Mouse (Mus musculus): ENCODE measurements around the gene Junb. TPM values are rescaled to one million over a fixed set of nuclear protein-coding genes. Genes with fewer than 3 reads are reported as not detected.
A peak's percentile ranks its signal among the peaks of the same experiment; 100 is the strongest.

Gene Junb
- polyA plus RNA-seq, 1 experiment from 2014 or later: 18.4 TPM

DNA sequence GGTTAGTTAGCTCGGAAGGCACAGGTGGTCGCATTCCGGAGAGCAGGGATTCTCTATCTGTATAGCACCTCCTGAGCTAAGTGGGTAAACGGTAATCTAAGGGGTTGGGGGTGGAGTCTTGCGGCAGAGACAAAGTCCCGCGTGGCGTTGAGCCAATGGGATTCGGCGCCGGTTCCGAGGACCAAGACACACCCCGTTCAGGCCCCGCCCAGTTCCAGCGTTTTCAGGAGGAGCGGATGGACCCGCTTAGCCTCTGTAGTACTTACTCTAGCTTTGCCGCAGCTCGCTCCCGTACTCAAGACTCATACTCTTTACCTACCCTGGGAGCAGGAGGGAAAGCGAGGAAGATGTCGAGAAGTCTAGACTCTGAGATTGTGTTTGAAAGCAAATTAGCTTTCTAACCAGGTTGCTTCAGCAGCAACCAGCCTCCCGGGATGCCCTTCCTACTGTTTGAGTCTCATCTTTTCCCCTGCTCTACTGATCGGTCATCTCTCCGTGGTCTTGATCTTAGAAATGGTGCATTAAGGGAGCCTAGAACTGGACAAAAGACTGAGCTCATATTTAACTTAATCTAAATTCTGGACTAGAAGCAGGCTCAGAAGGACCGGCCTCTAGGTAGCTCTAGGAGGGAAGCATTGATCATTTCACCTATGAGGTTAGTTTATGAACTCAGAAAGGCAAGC, 33.9 kb downstream of the Junb start:
- WGBS: 4% methylated on average over 25 of the region's 26 CpGs
- ATAC-seq (ENCODE audit: low read depth) (peak; percentile 47; the same call in 1 of the 2 replicates), DNase-seq (ENCODE audit: low spot score) (peak; percentile 71)
- no peaks in the 10 kb centered on the region for H3K36me3 ChIP-seq (ENCODE audit: control insufficient read depth, insufficient read depth, low read length)
- H3K9me3 ChIP-seq (ENCODE audit: control insufficient read depth, low read length): no peaks in the 10 kb centered on the region
- H3K4me3 ChIP-seq (ENCODE audit: low read depth, low read length): no peak overlapping the region
- peak overlapping the region; percentile 13; the same call in 1 of the 2 replicates for H3K4me2 ChIP-seq (ENCODE audit: low read depth, low read length)
- peaks cover 5% of the 10 kb centered on the region; the same call in 1 of the 2 replicates for H3K4me1 ChIP-seq (ENCODE audit: control insufficient read depth, insufficient read depth, low read length)
- peaks cover 56% of the 10 kb centered on the region for H3K27me3 ChIP-seq (replicated peaks; ENCODE audit: control insufficient read depth, insufficient read depth, low read length)
- H3K9ac ChIP-seq (ENCODE audit: low read depth, low read length): no peak overlapping the region
- H3K27ac ChIP-seq (replicated peaks; ENCODE audit: low read depth, low read length): no peak overlapping the region

DNA sequence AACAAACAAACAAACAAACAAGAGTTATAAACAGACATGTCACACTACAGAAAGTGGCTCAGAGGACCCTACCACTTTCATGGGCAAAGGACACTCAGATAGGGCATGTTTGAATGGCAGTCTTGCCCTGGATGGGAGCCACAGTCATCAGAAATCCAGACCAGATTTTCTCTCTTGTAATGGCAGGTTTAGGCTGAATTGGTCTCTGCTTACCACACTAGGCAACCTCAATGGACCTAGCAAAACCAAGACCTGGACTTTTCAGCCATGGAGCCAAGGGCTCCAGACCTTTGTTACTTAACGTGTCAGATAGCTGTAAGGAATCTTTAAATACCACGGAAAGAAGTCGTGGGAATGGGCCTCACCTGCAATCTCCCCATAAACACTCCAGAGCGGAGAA, 34.8 kb downstream of the Junb start:
- Histone ChIP-seq H3K27me3 (replicated peaks; ENCODE audit: control insufficient read depth, insufficient read depth, low read length) (peaks cover 64% of the 10 kb centered on the region), H3K36me3 (ENCODE audit: control insufficient read depth, insufficient read depth, low read length) (no peaks in the 10 kb centered on the region), H3K4me1 (ENCODE audit: control insufficient read depth, insufficient read depth, low read length) (peaks cover 5% of the 10 kb centered on the region; the same call in 1 of the 2 replicates), H3K4me2 (ENCODE audit: low read depth, low read length) (no peak overlapping the region), H3K4me3 (ENCODE audit: low read depth, low read length) (no peak overlapping the region), H3K9ac (ENCODE audit: low read depth, low read length) (no peak overlapping the region), H3K9me3 (ENCODE audit: control insufficient read depth, low read length) (0 out of 2 replicates have a peak, but pooled peaks cover 3% of the 10 kb centered on the region), H3K27ac (replicated peaks; ENCODE audit: low read depth, low read length) (no peak overlapping the region)
- WGBS: 14% methylated on average over 4 of the region's 4 CpGs
- ATAC-seq (ENCODE audit: low read depth): no peak
- DNase-seq (ENCODE audit: low spot score): no peak

DNA sequence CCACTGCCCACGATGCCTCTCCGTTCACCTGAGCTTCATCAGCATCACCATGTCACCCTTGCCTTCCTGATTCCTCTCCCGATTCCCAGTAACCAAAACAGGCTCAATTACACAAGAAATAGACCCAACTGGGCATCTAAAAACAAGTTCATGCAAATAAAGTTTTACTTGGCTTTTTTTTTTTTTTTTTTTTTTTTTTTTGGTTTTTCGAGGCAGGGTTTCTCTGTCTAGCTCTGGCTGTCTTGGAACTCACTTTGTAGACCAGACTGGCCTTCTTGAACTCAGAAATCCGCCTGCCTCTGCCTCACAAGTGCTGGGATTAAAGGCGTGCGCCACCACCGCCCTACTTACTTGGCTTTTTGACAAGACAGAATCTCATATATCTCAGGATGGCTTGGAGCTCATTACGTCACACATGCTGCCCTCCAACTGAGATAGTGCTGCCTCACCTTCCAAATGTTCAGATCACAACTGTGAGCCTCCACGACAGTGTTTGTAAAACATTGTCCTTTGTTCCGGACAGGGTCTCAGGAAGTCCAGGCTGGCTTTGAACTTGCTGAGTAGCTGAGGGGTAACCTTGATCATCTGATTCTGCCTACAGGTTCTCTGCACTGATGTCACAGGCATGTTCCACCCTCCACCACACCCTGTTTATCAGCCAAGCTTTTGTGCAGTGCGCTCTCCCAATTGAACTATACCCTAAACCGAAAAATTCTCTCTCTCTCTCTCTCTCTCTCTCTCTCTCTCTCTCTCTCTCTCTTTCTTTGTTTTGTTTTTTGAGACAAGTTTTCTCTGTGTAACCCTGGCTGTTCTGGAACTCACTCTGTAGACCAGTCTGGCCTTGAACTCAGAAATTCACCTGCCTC, 40.7 kb downstream of the Junb start:
- H3K27ac ChIP-seq (replicated peaks; ENCODE audit: low read depth, low read length): no peak overlapping the region
- H3K27me3 ChIP-seq (replicated peaks; ENCODE audit: control insufficient read depth, insufficient read depth, low read length): peaks cover 60% of the 10 kb centered on the region
- peaks cover 7% of the 10 kb centered on the region; the same call in 1 of the 2 replicates for H3K4me1 ChIP-seq (ENCODE audit: control insufficient read depth, insufficient read depth, low read length)
- ATAC-seq (ENCODE audit: low read depth): no peak
- WGBS: 64% methylated on average over 13 of the region's 13 CpGs
- DNase-seq (ENCODE audit: low spot score): no peak
- peak overlapping the region; percentile 43 for H3K4me3 ChIP-seq (ENCODE audit: low read depth, low read length)
- no peak overlapping the region for H3K9ac ChIP-seq (ENCODE audit: low read depth, low read length)
- peak overlapping the region; percentile 65 for H3K4me2 ChIP-seq (ENCODE audit: low read depth, low read length)
- no peaks in the 10 kb centered on the region for H3K36me3 ChIP-seq (ENCODE audit: control insufficient read depth, insufficient read depth, low read length)
- H3K9me3 ChIP-seq (ENCODE audit: control insufficient read depth, low read length): 0 out of 2 replicates have a peak, but pooled peaks cover 5% of the 10 kb centered on the region

DNA sequence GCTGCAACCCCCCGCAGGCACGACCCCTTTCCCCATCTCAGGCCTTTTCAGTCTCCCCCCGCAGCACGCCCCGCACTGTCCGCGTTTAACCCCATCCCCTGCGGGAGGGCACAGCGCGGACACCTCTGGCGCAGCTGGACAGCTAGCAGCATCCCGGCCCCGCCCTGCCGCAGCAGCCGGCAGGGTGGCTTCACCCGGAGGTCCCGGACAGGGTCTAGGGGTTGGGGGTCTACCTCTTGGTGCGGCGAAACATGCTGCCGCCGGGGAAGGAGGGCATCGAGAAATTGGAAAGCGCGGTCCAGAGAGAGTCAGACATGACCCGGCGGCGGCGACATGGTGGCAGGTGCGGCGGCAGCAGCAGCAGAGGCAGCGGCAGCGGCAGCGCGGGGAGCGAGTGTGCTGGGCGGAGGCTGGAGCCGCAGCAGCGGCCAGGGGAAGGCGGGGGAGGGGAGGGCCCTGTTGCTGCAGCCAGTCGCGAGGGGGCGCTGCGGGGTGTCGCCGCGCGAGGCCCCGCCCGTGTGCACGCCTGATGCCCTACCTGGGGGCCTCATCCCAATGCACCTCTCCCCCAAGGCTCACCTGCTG, 41.5 kb downstream of the Junb start, which contains the start of gene Mast1:
Mast1 (minus strand) TSS at position 398 of the 585 bp plus-strand sequence.
- ATAC-seq (ENCODE audit: low read depth) (peak; percentile 73), DNase-seq (ENCODE audit: low spot score) (peak; percentile 65)
- Histone ChIP-seq H3K9ac (ENCODE audit: low read depth, low read length) (peak within 1 kb of the TSS; percentile 55), H3K4me3 (ENCODE audit: low read depth, low read length) (peak within 1 kb of the TSS; percentile 43), H3K27ac (replicated peaks; ENCODE audit: low read depth, low read length) (no peak within 1 kb of the TSS; the same call in 1 of the 2 replicates), H3K27me3 (replicated peaks; ENCODE audit: control insufficient read depth, insufficient read depth, low read length) (peaks cover 60% of the 10 kb centered on the region), H3K9me3 (ENCODE audit: control insufficient read depth, low read length) (0 out of 2 replicates have a peak, but pooled peaks cover 5% of the 10 kb centered on the region), H3K4me1 (ENCODE audit: control insufficient read depth, insufficient read depth, low read length) (peaks cover 7% of the 10 kb centered on the region; the same call in 1 of the 2 replicates), H3K4me2 (ENCODE audit: low read depth, low read length) (peak within 1 kb of the TSS; percentile 65), H3K36me3 (ENCODE audit: control insufficient read depth, insufficient read depth, low read length) (no peaks in the 10 kb centered on the region)
- 0% methylated on average over 20 of the region's 50 CpGs for WGBS

DNA sequence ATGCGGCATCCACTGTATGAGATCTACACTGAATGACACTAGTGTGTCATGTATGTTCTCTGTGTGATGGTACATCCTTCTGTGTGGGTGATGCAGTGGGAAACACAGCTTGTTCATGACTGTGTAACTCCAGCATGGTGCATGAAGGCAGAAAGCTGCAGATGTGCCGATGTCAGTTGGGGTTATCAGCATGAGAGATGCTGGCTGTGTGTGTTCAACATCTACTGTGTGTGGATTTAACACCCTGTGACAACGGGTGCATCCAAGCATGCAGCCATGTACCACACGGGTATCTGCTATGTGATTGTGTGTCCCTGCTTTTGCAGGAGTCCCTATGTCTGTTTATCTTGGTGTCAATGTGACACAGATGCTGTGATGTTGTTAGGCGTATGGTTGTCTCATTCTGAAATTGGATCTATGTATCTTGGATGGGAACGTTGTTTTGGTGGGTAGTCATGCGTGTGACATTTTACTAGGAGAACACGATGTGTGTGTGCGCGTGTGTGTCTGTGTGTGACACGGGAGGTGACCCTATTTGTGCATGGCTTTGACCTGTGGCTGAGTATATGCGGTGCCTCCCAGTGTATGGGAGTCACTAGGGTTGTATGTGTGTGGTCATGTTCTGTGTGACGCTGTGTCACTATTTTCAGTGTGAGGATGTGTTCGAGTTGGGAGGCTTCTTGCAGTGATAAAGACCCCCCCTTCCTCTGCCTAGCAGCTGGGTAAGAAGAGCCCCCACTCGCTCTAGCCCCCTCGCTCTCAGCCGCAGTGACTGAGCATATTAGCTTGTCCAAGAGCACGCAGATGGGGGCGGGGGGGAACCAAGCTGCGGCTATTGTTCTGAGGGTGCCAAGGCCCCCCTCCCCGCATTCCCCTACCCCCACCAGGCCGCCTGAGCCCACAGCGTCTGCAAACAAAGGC, 42.2 kb downstream of the Junb start:
- whole genome bisulfite sequencing: 31% methylated on average over 18 of the region's 23 CpGs
- peak overlapping the region; percentile 55 for H3K9ac ChIP-seq (ENCODE audit: low read depth, low read length)
- no peak for DNase-seq (ENCODE audit: low spot score)

DNA sequence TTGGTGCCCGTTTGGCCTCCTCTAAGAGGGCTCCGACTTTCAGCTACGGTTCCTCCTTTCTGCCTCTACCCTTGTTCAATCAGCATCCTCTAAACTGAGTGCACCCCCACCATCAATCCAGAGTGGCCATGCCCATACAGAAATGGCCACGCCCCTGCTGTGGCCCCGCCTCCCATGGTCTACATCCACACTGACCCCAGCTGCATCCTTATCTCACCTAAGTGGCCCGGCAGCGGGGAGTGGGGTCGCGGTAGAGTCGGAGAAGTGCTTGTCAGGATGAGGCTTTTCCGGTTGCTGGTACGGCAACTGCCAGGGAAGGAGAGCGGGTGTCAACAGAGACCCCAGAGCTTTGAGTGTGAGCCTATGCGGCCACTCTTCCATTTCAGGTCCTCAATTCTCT, 43.0 kb downstream of the Junb start:
- H3K36me3 ChIP-seq (ENCODE audit: control insufficient read depth, insufficient read depth, low read length): no peaks in the 10 kb centered on the region
- H3K4me2 ChIP-seq (ENCODE audit: low read depth, low read length): peak overlapping the region; percentile 1; the same call in 1 of the 2 replicates
- WGBS: 5% methylated on average over 14 of the region's 14 CpGs
- ATAC-seq (ENCODE audit: low read depth): peak; percentile 24; the same call in 1 of the 2 replicates
- peak overlapping the region; percentile 0; the same call in 1 of the 2 replicates for H3K4me3 ChIP-seq (ENCODE audit: low read depth, low read length)
- peaks cover 65% of the 10 kb centered on the region for H3K27me3 ChIP-seq (replicated peaks; ENCODE audit: control insufficient read depth, insufficient read depth, low read length)
- 0 out of 2 replicates have a peak, but pooled peaks cover 5% of the 10 kb centered on the region for H3K9me3 ChIP-seq (ENCODE audit: control insufficient read depth, low read length)
- DNase-seq (ENCODE audit: low spot score): no peak
- H3K4me1 ChIP-seq (ENCODE audit: control insufficient read depth, insufficient read depth, low read length): peaks cover 7% of the 10 kb centered on the region; the same call in 1 of the 2 replicates
- no peak overlapping the region for H3K9ac ChIP-seq (ENCODE audit: low read depth, low read length)
- H3K27ac ChIP-seq (replicated peaks; ENCODE audit: low read depth, low read length): no peak overlapping the region

More for the DNA sequence above, 42.2 kb downstream of the Junb start:
- Histone ChIP-seq H3K4me2 (ENCODE audit: low read depth, low read length) (peak overlapping the region; percentile 65), H3K27ac (replicated peaks; ENCODE audit: low read depth, low read length) (no peak overlapping the region; the same call in 1 of the 2 replicates), H3K27me3 (replicated peaks; ENCODE audit: control insufficient read depth, insufficient read depth, low read length) (peaks cover 63% of the 10 kb centered on the region), H3K36me3 (ENCODE audit: control insufficient read depth, insufficient read depth, low read length) (no peaks in the 10 kb centered on the region), H3K4me3 (ENCODE audit: low read depth, low read length) (peak overlapping the region; percentile 43), H3K9me3 (ENCODE audit: control insufficient read depth, low read length) (0 out of 2 replicates have a peak, but pooled peaks cover 5% of the 10 kb centered on the region), H3K4me1 (ENCODE audit: control insufficient read depth, insufficient read depth, low read length) (peaks cover 7% of the 10 kb centered on the region; the same call in 1 of the 2 replicates)
- ATAC-seq (ENCODE audit: low read depth): 0 out of 2 replicates have a peak, but pooled peaks have one; percentile 13

DNA sequence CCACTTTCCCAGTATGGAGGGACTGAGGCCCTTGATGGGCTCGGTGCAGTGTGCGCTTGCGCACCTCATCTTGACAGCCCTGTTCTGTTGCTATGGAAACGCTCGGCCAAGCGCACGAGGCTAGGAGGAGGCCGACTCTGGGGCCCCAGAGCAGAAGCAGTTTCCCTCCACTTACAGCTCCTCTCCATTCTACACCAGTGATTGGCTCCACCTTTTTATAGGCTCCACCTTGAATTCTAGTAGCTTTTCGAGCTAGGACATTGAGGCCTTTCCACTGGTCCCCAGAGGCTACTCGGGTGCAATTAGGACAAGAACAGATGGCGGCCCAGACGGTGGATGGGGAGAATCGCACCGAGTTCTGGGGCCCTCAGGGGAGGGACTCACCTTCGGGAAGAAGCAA, 43.7 kb downstream of the Junb start:
- H3K9me3 ChIP-seq (ENCODE audit: control insufficient read depth, low read length): 0 out of 2 replicates have a peak, but pooled peaks cover 5% of the 10 kb centered on the region
- H3K4me2 ChIP-seq (ENCODE audit: low read depth, low read length): peak overlapping the region; percentile 1; the same call in 1 of the 2 replicates
- peak; percentile 84 for DNase-seq (ENCODE audit: low spot score)
- H3K27me3 ChIP-seq (replicated peaks; ENCODE audit: control insufficient read depth, insufficient read depth, low read length): peaks cover 68% of the 10 kb centered on the region
- ATAC-seq (ENCODE audit: low read depth): peak; percentile 76
- peak overlapping the region; percentile 0; the same call in 1 of the 2 replicates for H3K4me3 ChIP-seq (ENCODE audit: low read depth, low read length)
- no peaks in the 10 kb centered on the region for H3K36me3 ChIP-seq (ENCODE audit: control insufficient read depth, insufficient read depth, low read length)
- H3K27ac ChIP-seq (replicated peaks; ENCODE audit: low read depth, low read length): no peak overlapping the region
- WGBS: 2% methylated on average over 15 of the region's 15 CpGs
- no peak overlapping the region for H3K9ac ChIP-seq (ENCODE audit: low read depth, low read length)
- H3K4me1 ChIP-seq (ENCODE audit: control insufficient read depth, insufficient read depth, low read length): peaks cover 7% of the 10 kb centered on the region; the same call in 1 of the 2 replicates

Data from embryonic facial prominence, embryonic 14.5 days (tissue).